Mouse (Mus musculus): ENCODE measurements around the gene Olfr1233.

The Olfr1233 gene

GRCm38 (mm10) chr2:89342298-89342697 lies at the start of gene Olfr1233:
Gene Olfr1233 (minus strand): TSS chr2:89342398.
- no peak for DNase-seq

GRCm38 (mm10) chr2:89364765-89365164 lies 22.6 kb upstream of the Olfr1233 start, which contains the start of gene Olfr1234:
Gene Olfr1234 (minus strand): TSS chr2:89364865.
- DNase-seq: no peak

DNA sequence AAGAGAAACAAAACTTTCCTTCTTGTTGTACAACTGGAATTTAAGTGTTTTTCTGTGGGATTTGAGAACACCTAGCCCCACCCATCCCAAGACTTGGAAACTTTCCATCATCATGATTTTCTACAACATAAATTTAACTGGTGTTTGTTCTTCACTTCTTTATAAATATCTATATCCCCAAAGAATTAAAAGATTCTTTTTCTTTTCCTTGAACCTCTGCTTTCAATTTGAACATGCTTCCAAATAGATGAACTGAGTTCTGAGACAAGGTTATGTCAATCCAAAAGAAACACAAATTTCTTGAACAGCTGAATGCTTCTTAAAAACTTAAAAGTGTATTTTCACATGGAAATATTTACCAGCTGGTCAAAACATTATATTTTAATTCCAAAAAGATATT lies 12.6 kb downstream of the Olfr1233 start, which contains the start of gene Olfr1232:
Gene Olfr1232 (minus strand): TSS at position 101 of the 400 bp plus-strand sequence.
- no peak for DNase-seq

- DNase-seq: no peak
Observed at GRCm38 (mm10) chr2:89306974-89307373, 35.2 kb downstream of the Olfr1233 start, which contains the start of gene Olfr1231. Gene Olfr1231 (minus strand): TSS chr2:89307074.

DNA sequence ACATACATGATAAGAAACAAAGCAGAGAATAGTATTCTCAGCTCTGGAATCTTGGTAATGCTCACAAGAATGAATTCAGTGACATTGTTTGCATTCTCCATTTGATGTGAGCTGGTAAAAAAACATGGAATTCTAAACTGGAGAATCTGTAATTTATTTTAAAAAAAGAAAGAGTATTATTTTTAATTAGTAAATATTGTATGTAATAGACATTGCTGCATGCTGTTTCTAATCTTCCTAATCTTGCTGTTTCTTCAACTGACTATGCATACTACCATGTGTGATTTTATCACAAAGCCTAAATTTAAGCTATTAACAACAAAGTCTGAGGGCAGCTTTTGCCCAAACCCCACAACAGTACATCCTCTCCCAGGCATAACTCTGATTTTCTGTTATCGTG lies 45.0 kb downstream of the Olfr1233 start, which contains the start of gene Olfr1230:
Gene Olfr1230 (minus strand): TSS at position 101 of the 400 bp plus-strand sequence.
- DNase-seq: no peak

DNA sequence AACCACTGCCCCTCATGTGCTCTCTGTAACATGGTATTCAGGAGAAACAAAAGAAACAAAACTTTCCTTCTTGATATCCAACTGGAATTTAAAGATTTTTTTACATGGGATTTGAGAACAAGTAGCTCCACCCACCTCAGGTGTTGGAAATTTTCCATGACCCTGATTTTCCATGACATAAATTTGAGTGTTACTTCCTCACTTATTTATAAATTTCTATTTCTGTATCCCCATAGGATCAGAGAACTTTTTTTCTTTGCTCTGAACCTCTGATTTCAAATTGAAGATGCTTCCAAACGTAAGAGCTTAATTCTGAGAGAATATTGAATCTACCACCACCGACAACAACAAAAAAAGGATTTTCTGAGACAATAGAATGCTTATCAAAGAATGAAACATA lies 54.3 kb downstream of the Olfr1233 start, which contains the start of gene Olfr1229:
Gene Olfr1229 (minus strand): TSS at position 101 of the 400 bp plus-strand sequence.
- DNase-seq: no peak
